In genomic region chr11:120627468-120628300, GRCm38 (mm10) we compare ENCODE assay signal across 11 mouse cellular contexts. TPM values are rescaled to one million over a fixed set of nuclear protein-coding genes. Genes with fewer than 3 reads are reported as not detected.
DNase-seq lines count a peak whose midpoint lies in the region; ATAC-seq and TF ChIP-seq lines count a peak whose summit lies in the region.
"Had no signal": no experiment of that assay in that cellular context is flagged by ENCODE, and none has a peak within 500 bp of the region (broad histone marks: within the 10 kb centered on the region; RNA-seq: fewer than 3 reads in every experiment).

No protein-coding gene starts in this region.

- peaks cover 30% of the 10 kb centered on the region for H3K36me3 ChIP-seq in intestine, postnatal 0 days (ENCODE audit: control insufficient read depth, insufficient read depth)
- H3K36me3 ChIP-seq in intestine, embryonic 15.5 days, result peaks cover 13% of the 10 kb centered on the region
- peaks cover 55% of the 10 kb centered on the region for H3K36me3 ChIP-seq in embryonic facial prominence, embryonic 10.5 days (replicated peaks)
- peaks cover 21% of the 10 kb centered on the region for H3K36me3 ChIP-seq in small intestine, adult 2 months (ENCODE audit: control insufficient read depth, insufficient read depth, low read length)

- H3K9ac ChIP-seq in intestine, postnatal 0 days (ENCODE audit: low read depth, low read length), result no peak overlapping the region
- no peak overlapping the region; the same call in 1 of the 2 replicates for H3K9ac ChIP-seq in intestine, embryonic 15.5 days

- 68% methylated on average over 22 of the region's 22 CpGs for WGBS in intestine, postnatal 0 days
- 72% methylated on average over 22 of the region's 22 CpGs for WGBS in intestine, embryonic 15.5 days
- 85% methylated on average over 22 of the region's 22 CpGs for WGBS in embryonic facial prominence, embryonic 10.5 days
- WGBS in small intestine, adult 2 months, result 76% methylated on average over 22 of the region's 22 CpGs

- no peak overlapping the region for H3K4me3 ChIP-seq in intestine, postnatal 0 days (ENCODE audit: low read depth, low read length)
- no peak overlapping the region for H3K4me3 ChIP-seq in intestine, embryonic 15.5 days (replicated peaks)
- H3K4me3 ChIP-seq in embryonic facial prominence, embryonic 10.5 days, result peak overlapping the region; percentile 14; the same call in 1 of the 2 replicates
- H3K4me3 ChIP-seq in small intestine, adult 2 months (ENCODE audit: low read depth, low read length), result peak overlapping the region; percentile 2; the same call in 1 of the 2 replicates

- H3K27ac ChIP-seq in intestine, postnatal 0 days (ENCODE audit: low read depth, low read length), result peak overlapping the region; percentile 21; the same call in 1 of the 2 replicates
- no peak overlapping the region for H3K27ac ChIP-seq in intestine, embryonic 15.5 days
- H3K27ac ChIP-seq in embryonic facial prominence, embryonic 10.5 days (replicated peaks), result no peak overlapping the region
- H3K27ac ChIP-seq in small intestine, adult 2 months (ENCODE audit: insufficient read depth, low read depth, low read length), result no peak overlapping the region; the same call in 1 of the 2 replicates

- ATAC-seq in intestine, postnatal 0 days, result no peak
- ATAC-seq in intestine, embryonic 15.5 days, result no peak
- ATAC-seq: Patski had no signal

- peaks cover 10% of the 10 kb centered on the region for H3K4me1 ChIP-seq in intestine, postnatal 0 days (replicated peaks; ENCODE audit: control insufficient read depth, insufficient read depth, low read length)
- H3K4me1 ChIP-seq in intestine, embryonic 15.5 days (replicated peaks), result peaks cover 51% of the 10 kb centered on the region
- peaks cover 56% of the 10 kb centered on the region for H3K4me1 ChIP-seq in embryonic facial prominence, embryonic 10.5 days
- H3K4me1 ChIP-seq in small intestine, adult 2 months (ENCODE audit: control insufficient read depth, insufficient read depth, insufficient read length, low read length), result peaks cover 36% of the 10 kb centered on the region

- peak; percentile 86 for DNase-seq in CD4-positive, CD25-positive, alpha-beta regulatory T cell, adult 2 months (ENCODE audit: low read depth, low spot score)
- no peak for DNase-seq in embryonic facial prominence, embryonic 10.5 days (ENCODE audit: low spot score)
- no peak for DNase-seq in layer of hippocampus, adult 18-20 months (ENCODE audit: low spot score in 2 of 2)
- no peak for DNase-seq in adrenal gland, postnatal 10 days
- no peak for DNase-seq in Muller cell, postnatal 12 days (ENCODE audit: inconsistent ontology term)
- DNase-seq: kidney, adult 11 months had no signal

- H3K9me3 ChIP-seq in intestine, postnatal 0 days (ENCODE audit: control insufficient read depth), result no peaks in the 10 kb centered on the region
- no peaks in the 10 kb centered on the region for H3K9me3 ChIP-seq in intestine, embryonic 15.5 days
- no peaks in the 10 kb centered on the region for H3K9me3 ChIP-seq in embryonic facial prominence, embryonic 10.5 days

- no peak overlapping the region for H3K4me2 ChIP-seq in intestine, postnatal 0 days (replicated peaks; ENCODE audit: low read depth)
- H3K4me2 ChIP-seq in intestine, embryonic 15.5 days (replicated peaks), result no peak overlapping the region

- no peaks in the 10 kb centered on the region for H3K27me3 ChIP-seq in intestine, postnatal 0 days (replicated peaks; ENCODE audit: control insufficient read depth, insufficient read depth, low read length)
- no peaks in the 10 kb centered on the region for H3K27me3 ChIP-seq in intestine, embryonic 15.5 days (replicated peaks)
- no peaks in the 10 kb centered on the region for H3K27me3 ChIP-seq in embryonic facial prominence, embryonic 10.5 days (replicated peaks; ENCODE audit: low read depth, poor library complexity, severe bottlenecking)
- no peaks in the 10 kb centered on the region for H3K27me3 ChIP-seq in small intestine, adult 2 months (ENCODE audit: control insufficient read depth, insufficient read depth, low read length)
- H3K27me3 ChIP-seq: Patski had no signal

- no peak for TF ChIP-seq POLR2A in small intestine, adult 2 months (IDR thresholded peaks at IDR 0.05; ENCODE audit: low read depth, low read length)

- TF ChIP-seq CTCF in intestine, postnatal 0 days (IDR thresholded peaks at IDR 0.05; ENCODE audit: low read depth), result no peak
- TF ChIP-seq CTCF in small intestine, adult 2 months (IDR thresholded peaks at IDR 0.05; ENCODE audit: extremely low read depth, insufficient read length, insufficient replicate concordance, low read depth, low read length), result no peak

RNA-seq across cellular contexts. Expression of gene Sirt7, which starts 2.6 kb away (rescaled TPM):
- 73.1 and 77.7 TPM in 2 replicates for polyA plus RNA-seq in intestine, postnatal 0 days (2015; fragmentation: Nextera tagmentation; extraction: Ambion mirVana)
- polyA plus RNA-seq in intestine, embryonic 15.5 days (2015; fragmentation: Nextera tagmentation; extraction: Ambion mirVana), result 40.1 and 42.2 TPM in 2 replicates
- polyA plus RNA-seq in embryonic facial prominence, embryonic 10.5 days (2016; fragmentation: Nextera tagmentation; extraction: Ambion mirVana), result 27.7 and 29.5 TPM in 2 replicates
- 99.1 and 147 TPM in 2 replicates for polyA plus RNA-seq in small intestine, adult 2 months (2012; rRNA removed)
- total RNA-seq in layer of hippocampus, adult 18-20 months (2021), result 10 to 100 TPM; 35.4 to 41.5 TPM
- 10 to 100 TPM; 33.2 to 40.3 TPM for total RNA-seq in adrenal gland, postnatal 10 days (2021)

RNA-seq across cellular contexts. Expression of gene Mafg, which starts 5.7 kb away (rescaled TPM):
- 40.2 and 49.1 TPM in 2 replicates for polyA plus RNA-seq in intestine, postnatal 0 days (2015; fragmentation: Nextera tagmentation; extraction: Ambion mirVana)
- polyA plus RNA-seq in intestine, embryonic 15.5 days (2015; fragmentation: Nextera tagmentation; extraction: Ambion mirVana), result 26.9 and 28.5 TPM in 2 replicates
- 24.2 and 25.1 TPM in 2 replicates for polyA plus RNA-seq in embryonic facial prominence, embryonic 10.5 days (2016; fragmentation: Nextera tagmentation; extraction: Ambion mirVana)
- 24.8 and 33.6 TPM in 2 replicates for polyA plus RNA-seq in small intestine, adult 2 months (2012; rRNA removed)
- 10 to 100 TPM; 70.0 to 71.5 TPM for total RNA-seq in layer of hippocampus, adult 18-20 months (2021)
- total RNA-seq in adrenal gland, postnatal 10 days (2021), result 10 to 100 TPM; 41.1 to 46.5 TPM

RNA-seq across cellular contexts. Expression of gene Pcyt2, which starts 9.9 kb away (rescaled TPM):
- polyA plus RNA-seq in intestine, postnatal 0 days (2015; fragmentation: Nextera tagmentation; extraction: Ambion mirVana), result 320 and 378 TPM in 2 replicates
- 250 and 306 TPM in 2 replicates for polyA plus RNA-seq in intestine, embryonic 15.5 days (2015; fragmentation: Nextera tagmentation; extraction: Ambion mirVana)
- 142 and 145 TPM in 2 replicates for polyA plus RNA-seq in embryonic facial prominence, embryonic 10.5 days (2016; fragmentation: Nextera tagmentation; extraction: Ambion mirVana)
- polyA plus RNA-seq in small intestine, adult 2 months (2012; rRNA removed), result 449 and 1,029 TPM in 2 replicates
- total RNA-seq in layer of hippocampus, adult 18-20 months (2021), result 100 to 1,000 TPM; 118 to 128 TPM
- total RNA-seq in adrenal gland, postnatal 10 days (2021), result 100 to 1,000 TPM; 144 to 150 TPM

RNA-seq across cellular contexts. Expression of gene Pycr1, which starts 15.9 kb away (rescaled TPM):
- 5.3 and 6.5 TPM in 2 replicates for polyA plus RNA-seq in intestine, postnatal 0 days (2015; fragmentation: Nextera tagmentation; extraction: Ambion mirVana)
- 26.4 TPM in 2 replicates for polyA plus RNA-seq in intestine, embryonic 15.5 days (2015; fragmentation: Nextera tagmentation; extraction: Ambion mirVana)
- 32.7 and 33.7 TPM in 2 replicates for polyA plus RNA-seq in embryonic facial prominence, embryonic 10.5 days (2016; fragmentation: Nextera tagmentation; extraction: Ambion mirVana)
- 17.1 and 19.9 TPM in 2 replicates for polyA plus RNA-seq in small intestine, adult 2 months (2012; rRNA removed)
- total RNA-seq in layer of hippocampus, adult 18-20 months (2021), result 1 to 10 TPM in 1 of 2 experiments, under 1 TPM in 1; 0.81 to 2.0 TPM
- total RNA-seq in adrenal gland, postnatal 10 days (2021), result 1 to 10 TPM; 5.1 to 5.2 TPM

RNA-seq across cellular contexts. Expression of gene Npb, which starts 19.4 kb away (rescaled TPM):
- polyA plus RNA-seq in intestine, postnatal 0 days (2015; fragmentation: Nextera tagmentation; extraction: Ambion mirVana), result 3.4 and 3.5 TPM in 2 replicates
- 2.7 and 3.6 TPM in 2 replicates for polyA plus RNA-seq in intestine, embryonic 15.5 days (2015; fragmentation: Nextera tagmentation; extraction: Ambion mirVana)
- not detected in 2 replicates for polyA plus RNA-seq in embryonic facial prominence, embryonic 10.5 days (2016; fragmentation: Nextera tagmentation; extraction: Ambion mirVana)
- polyA plus RNA-seq in small intestine, adult 2 months (2012; rRNA removed), result 0.98 and 7.2 TPM in 2 replicates
- 1 to 10 TPM in 1 of 2 experiments, under 1 TPM in 1; 0.89 to 1.4 TPM for total RNA-seq in layer of hippocampus, adult 18-20 months (2021)
- 1 to 10 TPM; 1.0 to 1.3 TPM for total RNA-seq in adrenal gland, postnatal 10 days (2021)
- total RNA-seq: gastrocnemius, adult 8-10 months had no signal

Comparison
In these comparisons a context has a peak if more than half of its experiments do, and no peak if none do; other contexts are left out.
1. H3K4me3 ChIP-seq: peak in embryonic facial prominence, embryonic 10.5 days (single experiment) and small intestine, adult 2 months (single experiment); none in intestine, postnatal 0 days (single experiment) and intestine, embryonic 15.5 days (single experiment).